Mouse (Mus musculus) ES-CJ7 (cell line): Measurements from ENCODE around the gene Mad2l1bp.

ENCODE experiments used
- DNase-seq: peaks from one replicate; pipeline ENCODE4 v3.0.0; 2011; ENCODE audit warnings: low read depth, low spot score

Gene Mad2l1bp

DNA sequence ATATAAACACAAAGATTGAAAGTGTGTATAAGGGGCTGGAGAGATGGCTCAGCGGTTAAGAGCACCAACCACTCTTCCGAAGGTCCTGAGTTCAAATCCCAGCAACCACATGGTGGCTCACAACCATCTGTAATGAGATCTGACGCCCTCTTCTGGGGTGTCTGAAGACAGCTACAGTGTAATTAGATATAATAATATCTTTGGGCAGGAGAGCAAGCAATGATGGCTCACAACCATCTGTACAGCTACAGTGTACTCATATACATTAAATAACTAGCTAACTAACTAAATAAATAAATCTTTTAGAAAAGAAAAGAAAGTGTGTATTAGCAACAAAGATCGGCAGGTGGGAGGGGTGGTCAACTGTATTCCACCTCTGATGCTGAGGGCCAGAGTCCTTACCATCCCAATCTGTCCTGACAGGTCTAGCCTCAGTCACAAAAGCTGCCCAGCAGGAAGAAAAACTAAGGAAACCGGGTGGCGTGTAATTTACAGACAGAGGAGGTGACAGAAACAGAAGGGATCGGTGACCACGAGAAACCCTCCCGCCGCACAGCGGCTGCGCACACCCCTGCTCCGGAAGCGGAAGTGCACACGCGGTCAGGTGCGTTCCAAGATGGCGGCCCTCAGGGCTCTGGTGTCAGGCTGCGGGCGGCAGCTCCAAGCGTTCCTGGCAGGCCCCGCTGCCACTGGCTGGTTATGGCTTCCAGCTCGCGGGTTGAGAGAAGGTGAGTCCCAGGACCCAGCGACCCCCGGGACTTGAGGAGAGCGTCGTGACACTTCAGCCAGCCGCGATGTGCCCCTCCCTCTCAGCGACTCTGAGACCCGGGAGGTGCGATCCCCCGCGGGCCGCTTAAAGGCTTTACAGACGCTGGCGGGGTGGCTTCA is 42.7 kb downstream of the Mad2l1bp start, which contains the start of gene Mrps18a:
Gene Mrps18a (plus strand): TSS at position 585 of the 888 bp plus-strand sequence.
- peak; percentile 85 for DNase-seq

DNA sequence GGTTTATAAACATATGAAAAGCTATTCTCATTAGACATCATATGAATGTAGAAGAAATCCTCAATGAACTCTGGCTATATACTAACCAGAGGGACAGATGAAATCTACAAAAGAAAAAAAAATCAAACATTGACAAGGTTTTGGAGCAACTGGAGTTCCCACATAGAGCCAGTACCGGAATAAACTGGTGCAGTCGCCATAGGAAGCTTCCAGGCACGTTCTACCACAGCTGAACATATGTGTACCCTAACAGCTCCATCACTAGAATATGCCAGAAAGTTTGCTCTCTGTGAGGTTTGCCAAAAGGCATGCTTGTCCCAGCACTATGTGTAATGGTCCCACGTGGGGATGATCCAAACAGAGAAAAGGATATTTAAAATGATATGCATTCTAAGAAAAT is 45.1 kb downstream of the Mad2l1bp start:
- DNase-seq = no peak

DNA sequence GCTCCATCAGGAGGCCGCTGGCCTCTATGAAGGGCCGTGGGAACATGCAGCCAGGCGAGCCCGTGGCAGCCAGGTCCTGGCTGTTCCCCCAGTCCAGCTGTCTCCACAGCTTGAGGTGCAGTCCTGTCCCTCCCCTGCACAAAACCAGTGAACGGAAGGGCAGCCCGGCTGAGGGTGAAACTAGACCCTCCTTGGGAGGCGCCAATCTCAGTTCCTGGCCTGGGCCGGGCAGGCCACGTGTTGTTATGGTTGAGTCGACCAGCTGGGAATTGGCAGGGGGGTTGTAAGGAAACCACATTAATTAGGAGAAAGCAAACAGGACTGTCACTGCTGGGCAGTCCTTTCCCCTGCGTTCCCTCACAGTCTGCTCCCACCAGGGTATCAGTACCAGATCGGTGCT is 48.9 kb downstream of the Mad2l1bp start:
- no peak for DNase-seq

DNA sequence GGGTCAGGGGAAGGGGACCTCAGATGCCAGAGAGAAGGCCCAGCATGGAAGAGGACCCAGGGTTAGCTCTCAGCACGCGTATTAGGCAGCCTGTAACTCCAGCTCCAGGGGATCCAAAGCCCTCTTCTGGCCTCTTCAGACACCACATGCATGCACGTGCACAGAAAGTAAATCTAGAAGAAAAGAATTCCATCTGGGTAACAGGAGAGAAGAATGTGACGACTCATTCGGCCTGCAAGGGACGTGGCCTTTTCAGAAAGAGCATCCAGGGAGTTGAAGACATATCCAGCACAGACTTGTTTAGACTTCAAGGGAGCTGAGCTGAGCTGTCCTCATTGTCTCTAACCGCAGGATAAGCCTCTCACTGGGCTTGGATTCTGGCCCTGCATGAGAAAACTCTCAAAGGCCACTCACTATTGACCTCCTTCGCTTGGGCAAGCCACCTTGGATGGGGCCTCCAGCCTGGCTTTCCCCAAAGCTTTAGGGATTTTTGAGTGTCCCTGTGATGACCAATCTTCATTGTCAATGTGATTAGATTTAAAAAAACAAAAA is 50.7 kb downstream of the Mad2l1bp start:
- DNase-seq = peak; percentile 17

DNA sequence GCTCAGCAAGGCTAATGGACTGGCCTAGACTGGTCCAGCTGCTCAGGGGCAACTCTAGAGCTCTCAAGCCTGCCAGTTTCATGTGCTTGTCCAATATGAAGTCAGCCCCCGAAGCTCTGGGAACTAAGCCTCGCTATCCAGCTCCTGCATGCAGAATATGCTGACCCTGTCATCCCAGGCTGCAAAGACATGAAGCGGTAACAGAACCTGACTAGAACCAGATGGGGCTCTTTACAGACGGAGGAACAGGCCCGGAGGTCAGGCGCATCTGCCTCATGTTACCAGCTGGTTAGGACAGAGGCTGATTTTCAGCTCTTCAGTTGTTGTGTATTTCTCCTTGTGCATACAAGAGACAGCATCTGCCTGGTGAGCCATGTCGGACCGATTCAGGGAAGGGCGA is 51.4 kb downstream of the Mad2l1bp start:
- no peak for DNase-seq

DNA sequence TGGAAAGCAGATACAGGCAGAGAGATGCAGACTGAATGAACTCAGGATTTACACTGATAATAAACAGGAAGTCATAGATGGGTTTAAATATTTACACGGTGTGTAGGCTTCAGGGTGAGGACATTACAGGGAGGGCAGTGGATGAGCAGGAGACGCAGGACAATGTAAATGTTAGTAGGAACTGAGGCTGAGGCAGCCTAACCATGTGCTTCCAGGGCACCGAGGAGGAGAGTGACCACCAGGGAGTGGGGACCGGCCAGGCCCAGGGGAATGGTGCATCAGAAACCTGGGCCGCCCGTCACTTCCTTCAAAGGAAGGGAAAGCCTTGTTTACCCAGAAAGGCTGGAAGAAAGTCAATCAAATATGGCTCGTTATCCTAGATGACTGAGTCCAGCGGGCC is 54.8 kb downstream of the Mad2l1bp start:
- DNase-seq = no peak
